Mouse (Mus musculus) left cerebral cortex, postnatal 14 days (tissue): Measurements from ENCODE around the gene Olfr1378. TPM values are rescaled to one million over a fixed set of nuclear protein-coding genes. Genes with fewer than 3 reads are reported as not detected.

Experiments used
- total RNA-seq, 2 experiments: library from RNA; stranded (reverse); gene quantifications; 2 replicates each; pipeline ENCODE4 v1.2.3; 2021

Olfr1378 gene
- total RNA-seq, 2 experiments from 2014 or later: not detected

Other genes starting within 250 kb of the Olfr1378 start
- 10 to 100 TPM; 50.3 to 55.3 TPM for gene Zfp354c, start 138.8 kb upstream of the Olfr1378 start, total RNA-seq
- gene Zfp879, start 125.0 kb upstream of the Olfr1378 start, total RNA-seq: 1 to 10 TPM; 3.2 to 3.5 TPM
- not detected for gene Grm6, start 115.8 kb upstream of the Olfr1378 start, total RNA-seq
- gene Zfp454, start 78.9 kb upstream of the Olfr1378 start, total RNA-seq: 1 to 10 TPM; 5.9 to 6.7 TPM
- gene Zfp2, start 50.4 kb upstream of the Olfr1378 start, total RNA-seq: 10 to 100 TPM; 20.2 to 20.7 TPM
- gene Zfp354b, start 34.9 kb upstream of the Olfr1378 start, total RNA-seq: 1 to 10 TPM; 3.8 to 4.0 TPM
- gene 4933414I15Rik, start 22.8 kb upstream of the Olfr1378 start, total RNA-seq: not detected
- gene Prop1, start 12.8 kb upstream of the Olfr1378 start, total RNA-seq: not detected
- not detected for gene Olfr1377, start 15.4 kb downstream of the Olfr1378 start, total RNA-seq
- not detected for gene Olfr51, start 37.1 kb downstream of the Olfr1378 start, total RNA-seq
- gene Olfr54, start 47.7 kb downstream of the Olfr1378 start, total RNA-seq: not detected
- gene Olfr1375, start 81.6 kb downstream of the Olfr1378 start, total RNA-seq: not detected
- gene Zfp354a, start 92.7 kb downstream of the Olfr1378 start, total RNA-seq: 10 to 100 TPM in 1 of 2 experiments, 1 to 10 TPM in 1; 7.9 to 10.6 TPM